Mouse (Mus musculus): ENCODE measurements around the gene Gm15155.
"Not testable (repeated sequence)": the region's sequence is repeated elsewhere in the genome, so short reads cannot be mapped to it uniquely, and the experiment has no call there.

Gene Gm15155

GRCm38 (mm10) chrX:155624341-155624841, at the start of gene Gm15155:
Gm15155 (plus strand) TSS chrX:155624741.
- DNase-seq (ENCODE audit: low read depth), result no peak

- no peak for DNase-seq (ENCODE audit: low read depth)
Measured at GRCm38 (mm10) chrX:155579791-155580190, 44.8 kb upstream of the Gm15155 start.

GRCm38 (mm10) chrX:155584586-155584985, 40.0 kb upstream of the Gm15155 start:
- DNase-seq (ENCODE audit: low read depth), result no peak

- DNase-seq (ENCODE audit: low read depth), result no peak
Measured at GRCm38 (mm10) chrX:155591490-155591889, 33.1 kb upstream of the Gm15155 start.

- DNase-seq (ENCODE audit: low read depth), result no peak
Measured at GRCm38 (mm10) chrX:155592467-155592866, 32.1 kb upstream of the Gm15155 start.

GRCm38 (mm10) chrX:155594685-155595084, 29.9 kb upstream of the Gm15155 start:
- DNase-seq (ENCODE audit: low read depth), result no peak

GRCm38 (mm10) chrX:155596390-155596789, 28.2 kb upstream of the Gm15155 start:
- no peak for DNase-seq (ENCODE audit: low read depth)

GRCm38 (mm10) chrX:155601196-155601595, 23.3 kb upstream of the Gm15155 start:
- DNase-seq (ENCODE audit: low read depth), result no peak

GRCm38 (mm10) chrX:155622527-155622926, 2.0 kb upstream of the Gm15155 start:
- no peak for DNase-seq (ENCODE audit: low read depth)

GRCm38 (mm10) chrX:155622961-155623599, 1.5 kb upstream of the Gm15155 start:
- no peak for DNase-seq (ENCODE audit: low read depth)

- no peak for DNase-seq (ENCODE audit: low read depth)
Measured at GRCm38 (mm10) chrX:155623701-155624281, 750 bp upstream of the Gm15155 start, which contains the start of gene Ptchd1. Ptchd1 (minus strand) TSS chrX:155623814.

- no peak for DNase-seq (ENCODE audit: low read depth)
Measured at GRCm38 (mm10) chrX:155624895-155625294, 354 bp downstream of the Gm15155 start.

- DNase-seq (ENCODE audit: low read depth), result no peak
Measured at GRCm38 (mm10) chrX:155625671-155626196, 1.2 kb downstream of the Gm15155 start.

GRCm38 (mm10) chrX:155643975-155644374, 19.4 kb downstream of the Gm15155 start:
- peak; percentile 9 for DNase-seq (ENCODE audit: low read depth)

- DNase-seq (ENCODE audit: low read depth), result no peak
Measured at GRCm38 (mm10) chrX:155645975-155646374, 21.4 kb downstream of the Gm15155 start.

- no peak for DNase-seq (ENCODE audit: low read depth)
Measured at GRCm38 (mm10) chrX:155657971-155658370, 33.4 kb downstream of the Gm15155 start.

GRCm38 (mm10) chrX:155690440-155690839, 65.9 kb downstream of the Gm15155 start:
- DNase-seq (ENCODE audit: low read depth), result not testable (repeated sequence)

GRCm38 (mm10) chrX:155724157-155724556, 99.6 kb downstream of the Gm15155 start:
- DNase-seq (ENCODE audit: low read depth), result no peak

- DNase-seq (ENCODE audit: low read depth), result no peak
Measured at GRCm38 (mm10) chrX:155728387-155728786, 103.8 kb downstream of the Gm15155 start.

- DNase-seq (ENCODE audit: low read depth), result no peak
Measured at GRCm38 (mm10) chrX:155888118-155888517, 263.6 kb downstream of the Gm15155 start.

GRCm38 (mm10) chrX:155900040-155900439, 275.5 kb downstream of the Gm15155 start:
- no peak for DNase-seq (ENCODE audit: low read depth)

GRCm38 (mm10) chrX:155901742-155902141, 277.2 kb downstream of the Gm15155 start:
- no peak for DNase-seq (ENCODE audit: low read depth)

GRCm38 (mm10) chrX:155903108-155903507, 278.6 kb downstream of the Gm15155 start:
- DNase-seq (ENCODE audit: low read depth), result no peak

All from induced T-regulatory cell, adult 2 months (primary cell).